Mouse (Mus musculus) left cerebral cortex, adult 8-10 months (tissue): ENCODE measurements around the gene Fem1a. TPM values are rescaled to one million over a fixed set of nuclear protein-coding genes. Genes with fewer than 3 reads are reported as not detected.

ENCODE experiments used
- DNase-seq, 2 experiments: peaks; one replicate each; pipeline ENCODE4 v3.0.0; 2022; ENCODE audit warnings: low spot score in 2 of 2
- total RNA-seq, 4 experiments: library from RNA; stranded (reverse); gene quantifications; 2 replicates each; pipeline ENCODE4 v1.2.4; 2022

The Fem1a gene
- total RNA-seq, result 10 to 100 TPM; 33.1 to 34.5 (median 33.8) TPM

DNA sequence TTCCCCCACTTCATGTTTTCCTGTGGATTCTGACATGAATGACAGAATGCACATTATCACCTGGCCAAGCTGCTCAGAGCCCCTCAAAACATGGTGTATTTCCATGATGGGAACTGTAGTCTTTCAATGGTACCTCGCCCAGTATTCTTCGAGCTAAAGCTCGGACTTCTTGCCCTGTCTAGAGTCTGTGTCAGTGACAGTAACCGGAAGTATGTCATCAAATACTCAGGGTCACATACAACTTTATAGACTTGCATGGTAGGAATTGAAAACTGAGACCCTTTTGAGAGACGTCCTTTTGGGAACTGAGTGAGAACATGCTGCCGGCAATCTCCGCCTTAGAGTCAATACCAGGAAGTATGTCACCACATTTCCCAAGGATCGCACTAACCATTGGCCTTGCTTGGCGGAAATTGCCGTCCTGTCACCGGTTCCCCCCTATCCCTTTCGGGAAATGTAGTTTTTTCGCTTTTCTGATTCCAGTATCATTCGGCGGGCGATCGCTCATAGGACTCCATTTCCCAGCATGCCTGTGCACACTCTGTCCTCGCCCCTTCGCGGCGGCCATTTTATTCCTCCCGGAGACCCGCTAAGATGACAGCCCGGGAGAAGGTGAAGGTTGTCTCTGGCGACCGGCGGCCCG, at the start of gene Fem1a:
Gene Fem1a, plus strand, starts transcription at position 572 of the 643 bp plus-strand sequence.
- peak; percentile 86 to 97 for DNase-seq

DNA sequence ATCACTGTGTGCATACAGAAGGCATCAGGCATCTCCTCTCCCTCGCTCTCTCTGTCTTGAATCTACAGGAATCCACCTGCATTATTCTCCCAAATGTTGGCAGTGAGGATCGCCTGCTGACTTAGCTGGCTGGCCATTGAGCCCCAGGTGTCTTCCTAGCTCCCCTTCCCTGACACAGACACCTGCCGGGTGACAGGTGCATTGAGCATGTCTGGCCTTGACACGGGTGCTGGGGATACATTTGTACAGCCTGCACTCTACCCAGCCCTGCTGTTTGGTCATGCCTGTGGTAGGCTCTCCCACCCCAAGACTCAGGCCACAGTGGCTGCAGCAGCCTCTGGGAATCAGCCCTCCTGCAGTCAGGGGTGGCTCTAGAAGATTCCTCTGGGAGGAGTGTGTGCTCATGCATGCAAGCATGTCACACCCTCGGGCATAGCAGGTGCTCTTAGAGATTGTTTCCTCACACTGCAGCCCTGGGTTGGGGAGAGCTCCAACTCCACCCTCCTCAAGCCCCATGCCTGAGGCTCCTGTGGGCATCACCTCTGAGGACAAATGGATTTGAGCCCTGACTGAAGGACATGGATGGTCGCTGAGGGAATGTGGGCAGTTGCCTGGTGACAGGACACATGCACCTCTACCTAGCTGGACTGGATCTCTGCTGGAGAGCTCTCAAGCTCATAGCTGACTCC, 49.5 kb upstream of the Fem1a start:
- no peak for DNase-seq

DNA sequence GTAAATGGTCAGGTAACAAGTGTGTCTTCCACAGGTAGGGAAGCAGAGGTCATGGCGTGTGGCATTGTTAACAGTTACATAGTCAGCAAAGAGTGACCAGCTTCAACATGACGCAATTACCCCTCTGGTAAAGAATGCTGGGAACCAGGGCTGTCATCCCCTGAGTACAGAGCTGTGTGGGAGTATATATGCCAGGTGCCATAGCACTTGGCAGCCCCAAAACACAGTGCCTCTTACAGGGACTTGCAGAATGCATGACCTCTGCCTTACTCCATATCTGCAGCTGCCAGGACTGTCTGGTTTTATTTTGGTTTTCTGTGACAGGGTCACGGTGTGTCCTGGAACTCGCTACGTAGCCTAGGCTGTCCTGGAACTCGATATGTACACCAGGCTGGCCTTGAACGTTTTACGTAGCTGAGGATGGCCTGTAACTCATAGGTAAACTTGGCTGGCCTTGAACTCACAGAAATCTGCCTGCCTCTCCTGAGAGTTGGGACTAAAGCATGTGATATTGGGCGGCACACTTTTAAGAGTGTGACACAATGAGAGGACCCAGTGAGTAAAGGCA, 48.6 kb upstream of the Fem1a start:
- DNase-seq, result no peak

DNA sequence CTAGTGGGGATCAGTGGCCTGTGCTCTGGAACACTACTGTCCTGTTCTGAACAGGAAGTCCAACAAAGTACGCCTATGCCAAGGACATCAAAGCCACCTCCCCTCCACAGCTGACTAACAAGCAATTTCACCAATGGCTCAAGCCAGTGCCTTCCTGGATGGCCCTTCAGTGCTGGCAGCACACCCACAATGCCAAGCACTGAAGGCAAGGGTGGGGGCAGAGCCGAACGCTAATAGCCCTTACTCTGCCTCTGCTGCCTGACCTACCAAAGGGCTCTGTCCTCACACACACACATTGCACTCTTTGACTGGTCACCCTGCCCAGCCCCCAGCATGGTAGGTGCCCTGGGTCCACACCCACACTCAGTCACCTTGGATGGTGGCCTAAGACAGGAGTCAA, 47.8 kb upstream of the Fem1a start:
- no peak for DNase-seq

DNA sequence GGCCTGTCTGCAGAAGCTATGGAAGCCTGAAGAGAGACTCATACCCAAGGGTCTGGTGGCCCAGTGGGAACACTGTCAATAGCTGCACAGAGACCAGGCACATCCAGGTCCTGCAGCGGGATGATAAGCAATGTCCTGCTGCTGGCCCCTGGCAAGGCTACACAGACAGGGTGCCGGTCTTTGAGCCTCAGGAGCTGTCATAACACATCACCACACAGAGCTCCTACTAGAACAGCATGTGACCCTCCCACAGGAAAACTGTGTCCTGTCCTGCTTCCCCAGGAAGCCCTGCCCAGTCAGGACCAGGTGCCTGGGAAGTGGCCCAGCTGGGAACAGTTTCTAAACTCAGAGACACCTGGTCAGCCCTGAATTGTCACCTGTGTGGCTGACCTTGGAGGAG, 45.5 kb upstream of the Fem1a start:
- DNase-seq, result no peak

DNA sequence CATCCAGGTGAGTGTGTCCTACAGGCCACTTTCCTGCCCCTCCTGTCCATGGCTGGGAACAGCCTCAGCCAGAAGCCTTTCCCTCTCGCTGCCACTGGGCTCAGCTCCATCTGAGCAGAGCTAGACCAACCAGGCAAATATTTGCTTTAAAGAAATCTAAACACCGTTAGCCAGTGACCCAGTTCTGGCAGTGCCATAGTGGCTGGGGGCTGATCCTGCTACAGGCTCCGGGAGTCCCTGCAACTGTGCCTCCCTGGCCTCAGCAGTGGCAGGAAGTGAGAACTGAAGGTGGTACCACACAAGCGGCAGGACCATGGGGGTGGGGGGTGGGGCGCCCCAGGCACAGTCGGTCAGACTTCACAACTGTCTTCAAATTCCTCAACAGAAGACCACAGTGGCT, 43.9 kb upstream of the Fem1a start:
- no peak for DNase-seq

DNA sequence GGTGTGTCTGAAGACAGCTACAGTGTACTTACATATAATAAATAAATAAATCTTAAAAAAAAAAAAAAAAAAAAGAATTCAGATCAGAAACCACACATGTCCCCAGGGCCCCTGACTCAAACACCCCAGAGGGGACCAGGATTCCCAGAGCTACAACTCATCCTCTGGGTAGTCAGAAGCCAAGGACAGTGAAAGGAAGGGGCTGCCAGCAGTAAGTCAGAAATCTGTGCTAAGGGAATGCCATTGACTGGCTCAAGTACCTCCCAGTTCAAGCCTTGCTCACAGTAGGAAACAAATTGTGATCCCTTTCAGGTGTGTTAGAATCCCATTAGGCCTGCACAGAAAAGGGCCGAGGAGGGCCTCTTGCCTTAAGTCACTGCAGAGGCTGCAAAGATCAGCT, 42.4 kb upstream of the Fem1a start:
- DNase-seq, result no peak

DNA sequence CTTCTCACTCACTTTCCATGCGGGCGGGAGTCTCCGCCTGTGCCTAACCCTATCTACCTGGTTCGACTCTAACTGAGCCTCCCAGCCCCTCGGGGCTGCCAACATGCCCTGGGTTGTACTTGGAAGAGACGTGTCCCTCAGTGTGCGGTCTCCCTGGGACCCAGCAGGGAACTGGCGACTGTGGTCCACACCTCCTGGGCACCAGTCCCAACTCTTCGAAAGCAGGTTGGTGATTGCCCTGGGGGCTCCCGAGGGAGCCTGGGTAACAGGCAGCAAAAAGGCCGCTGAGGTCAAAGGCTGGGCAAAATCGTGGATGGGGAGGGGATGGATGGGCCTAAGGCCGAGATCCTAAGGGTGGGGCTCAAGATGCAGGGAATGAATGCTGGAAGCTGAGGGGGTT, 38.9 kb upstream of the Fem1a start:
- DNase-seq, result no peak

DNA sequence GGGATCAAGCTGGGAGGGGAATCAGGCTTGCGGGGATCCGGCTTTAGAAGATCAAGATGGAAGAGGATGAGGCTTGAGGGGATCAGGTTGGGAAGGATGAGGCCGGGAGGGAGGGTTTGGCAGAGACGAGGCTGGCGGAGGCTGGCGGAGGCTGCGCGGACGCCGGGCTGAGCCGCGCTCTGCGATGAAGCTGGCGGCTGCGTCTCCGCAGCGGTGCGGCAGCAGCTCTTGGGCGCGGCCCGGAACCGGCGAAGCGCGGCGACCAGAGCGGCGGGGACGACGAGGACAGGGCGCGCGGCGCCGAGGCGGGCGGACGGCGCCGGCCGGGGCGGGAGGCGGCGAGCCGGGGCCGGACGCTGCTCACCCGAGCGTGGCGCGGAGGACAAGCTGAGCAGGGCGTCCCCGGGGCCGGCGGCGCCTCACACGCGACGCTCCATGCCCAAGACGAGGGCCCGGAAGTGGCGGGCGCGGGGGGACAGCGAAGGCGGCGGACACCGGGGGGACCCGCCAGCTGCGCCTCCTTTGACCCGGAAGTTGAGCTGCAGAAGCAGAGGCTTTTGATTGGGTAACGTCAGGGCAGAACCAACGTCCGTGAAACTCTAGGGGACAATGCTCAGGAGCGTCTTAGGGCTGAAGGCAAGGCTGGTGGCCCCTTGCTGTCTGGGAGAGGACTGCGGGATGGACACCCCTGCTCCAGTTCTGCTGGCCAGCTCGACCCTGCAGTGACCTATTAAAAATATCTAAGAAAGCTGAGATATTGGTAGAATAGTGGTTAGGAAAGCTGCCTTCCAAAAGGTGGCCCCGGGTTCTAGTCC, 38.0 kb upstream of the Fem1a start, which contains the start of gene Dpp9:
Gene Dpp9, minus strand, starts transcription at position 529 of the 815 bp plus-strand sequence.
- peak; percentile 75 to 94 for DNase-seq

DNA sequence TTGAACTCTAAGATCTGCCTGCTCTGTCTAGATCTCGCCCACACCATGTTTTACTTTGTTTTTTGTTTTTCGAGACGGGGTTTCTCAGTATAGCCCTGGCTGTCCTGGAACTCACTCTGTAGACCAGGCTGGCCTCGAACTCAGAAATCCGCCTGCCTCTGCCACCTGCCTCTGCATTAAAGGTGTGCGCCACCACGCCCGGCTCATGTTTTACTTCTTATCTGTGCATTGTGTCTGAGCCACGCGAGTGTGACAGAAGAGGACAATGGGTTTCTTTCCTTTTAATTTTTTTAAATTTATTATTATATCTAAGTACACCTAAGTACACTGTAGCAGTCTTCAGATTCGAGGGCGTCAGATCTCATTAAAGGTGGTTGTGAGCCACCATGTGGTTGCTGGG, 37.4 kb upstream of the Fem1a start:
- no peak for DNase-seq

DNA sequence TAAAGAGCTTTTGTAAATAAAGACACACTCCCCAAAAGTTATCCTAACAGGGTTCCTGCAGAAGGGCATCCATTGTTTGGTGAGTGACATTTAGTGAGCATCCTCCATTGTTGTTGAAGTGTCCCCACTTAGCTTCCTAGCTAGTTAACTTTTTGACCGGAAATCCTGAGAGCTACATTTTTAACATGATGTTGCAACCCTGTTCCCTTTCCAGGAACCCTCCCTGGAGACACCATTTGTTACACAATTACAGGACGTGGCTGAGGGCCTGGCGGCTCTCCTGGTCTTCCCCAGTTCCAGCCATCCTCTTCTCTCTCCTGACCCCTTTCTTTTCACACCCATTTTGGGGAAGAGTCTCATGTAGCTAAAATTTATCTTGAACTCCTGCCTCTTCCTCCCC, 36.8 kb upstream of the Fem1a start:
- no peak for DNase-seq

DNA sequence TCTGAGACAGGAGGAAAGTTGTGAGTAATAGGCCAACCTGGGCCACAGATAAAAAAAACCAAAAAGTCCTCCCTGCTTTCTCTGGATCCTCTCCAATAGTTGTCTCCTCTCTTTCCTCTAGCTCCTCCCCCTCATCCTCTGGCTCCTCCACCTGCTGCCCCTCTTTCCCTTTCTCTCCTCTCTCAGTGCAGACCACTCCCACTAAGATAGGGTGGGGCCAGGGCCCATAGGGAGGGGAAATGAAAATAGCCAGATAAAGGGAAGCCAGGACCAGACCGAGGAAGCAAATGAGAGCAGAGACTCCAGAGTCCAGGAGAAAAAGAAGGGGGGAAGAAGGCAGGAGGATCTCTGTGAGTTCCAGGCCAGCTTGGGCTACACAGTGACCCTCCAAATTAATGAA, 31.7 kb upstream of the Fem1a start:
- no peak for DNase-seq

DNA sequence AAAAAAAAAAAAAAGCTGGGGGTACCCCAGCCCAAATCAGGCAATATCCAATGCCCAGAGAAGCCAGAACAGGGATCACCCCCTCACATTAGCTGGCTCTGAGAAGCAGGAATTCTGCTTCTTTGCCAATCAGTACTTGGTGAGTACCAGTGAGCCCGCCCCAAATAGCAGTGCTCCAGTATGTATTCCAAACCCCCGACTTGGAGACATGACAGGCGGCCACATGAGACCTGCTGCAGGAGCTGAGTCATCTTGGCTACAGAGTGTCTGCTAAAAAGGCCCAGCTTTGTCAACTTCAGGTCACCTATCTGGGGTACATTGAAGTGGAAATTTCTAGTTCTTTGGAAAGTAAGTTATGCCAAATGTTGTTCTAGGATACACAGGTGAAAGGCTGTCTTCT, 30.0 kb upstream of the Fem1a start:
- DNase-seq, result no peak

DNA sequence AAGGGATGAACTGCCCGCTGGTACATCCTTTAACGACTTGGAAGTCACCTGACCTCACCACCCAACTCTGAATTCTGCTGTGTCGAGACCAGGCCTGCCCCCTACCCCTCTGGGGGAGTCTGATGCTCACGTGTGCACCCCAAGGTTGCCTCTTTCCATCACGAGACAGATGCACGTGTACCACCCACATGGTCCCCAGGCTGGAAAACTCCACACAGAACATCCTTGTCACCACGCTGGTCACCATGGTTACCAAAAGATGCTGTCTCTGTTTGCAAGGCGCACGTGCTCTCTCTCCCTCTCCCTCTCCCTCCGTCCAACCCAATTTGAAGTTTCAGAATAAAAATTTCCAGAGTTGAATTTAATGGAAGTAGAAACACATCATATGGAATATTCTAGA, 26.7 kb upstream of the Fem1a start:
- DNase-seq, result peak; percentile 50 to 87

DNA sequence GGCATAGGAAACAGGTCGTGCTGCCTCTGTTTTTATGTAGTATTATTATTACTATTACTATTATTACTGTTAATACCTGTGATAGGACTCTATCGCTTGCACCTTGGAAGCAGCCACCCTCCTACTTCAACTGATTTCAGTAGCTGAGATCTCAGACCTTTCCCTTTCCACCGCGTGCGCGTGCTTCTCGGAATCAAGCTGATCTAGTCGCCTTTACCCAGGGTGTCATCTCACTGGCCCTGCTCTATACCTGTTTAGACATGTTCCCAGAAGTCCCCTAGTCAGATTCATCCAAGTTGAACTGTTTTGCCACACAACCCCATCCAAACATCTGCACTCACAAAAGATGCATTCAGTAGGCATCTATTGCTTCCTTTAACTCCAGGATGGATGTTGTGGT, 23.2 kb upstream of the Fem1a start:
- no peak for DNase-seq

DNA sequence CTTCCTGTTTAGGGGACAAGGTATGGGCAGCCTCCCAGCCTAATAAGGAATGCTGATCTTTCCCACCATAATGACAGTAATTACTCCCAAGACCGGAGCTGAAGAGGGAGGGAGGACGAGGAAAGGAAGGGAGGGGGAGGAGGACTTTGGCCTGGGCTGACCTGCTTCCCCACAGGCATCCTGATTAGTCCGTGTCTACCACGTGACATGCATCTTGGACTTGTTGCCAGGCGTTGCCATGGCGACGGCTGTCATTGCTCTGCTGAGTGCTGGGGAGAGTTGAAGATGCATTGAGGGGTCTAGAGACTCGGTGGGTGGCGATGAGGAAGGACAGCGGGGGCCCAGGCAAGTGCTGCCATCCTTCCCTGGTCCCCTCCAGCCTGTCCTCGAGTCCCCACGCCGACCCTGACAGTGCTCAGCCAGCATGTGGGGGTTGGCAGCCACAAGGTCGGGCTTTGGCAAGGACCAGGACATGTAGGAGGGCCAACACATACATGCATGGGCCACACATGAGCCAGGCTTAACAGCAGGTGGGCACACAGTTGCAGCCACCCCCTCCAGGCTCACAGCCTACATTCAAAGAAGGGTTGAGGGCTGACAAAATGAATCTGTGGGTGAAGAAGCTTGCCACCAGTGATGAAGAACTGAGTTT, 22.7 kb upstream of the Fem1a start:
- peak; percentile 63 to 88 for DNase-seq

DNA sequence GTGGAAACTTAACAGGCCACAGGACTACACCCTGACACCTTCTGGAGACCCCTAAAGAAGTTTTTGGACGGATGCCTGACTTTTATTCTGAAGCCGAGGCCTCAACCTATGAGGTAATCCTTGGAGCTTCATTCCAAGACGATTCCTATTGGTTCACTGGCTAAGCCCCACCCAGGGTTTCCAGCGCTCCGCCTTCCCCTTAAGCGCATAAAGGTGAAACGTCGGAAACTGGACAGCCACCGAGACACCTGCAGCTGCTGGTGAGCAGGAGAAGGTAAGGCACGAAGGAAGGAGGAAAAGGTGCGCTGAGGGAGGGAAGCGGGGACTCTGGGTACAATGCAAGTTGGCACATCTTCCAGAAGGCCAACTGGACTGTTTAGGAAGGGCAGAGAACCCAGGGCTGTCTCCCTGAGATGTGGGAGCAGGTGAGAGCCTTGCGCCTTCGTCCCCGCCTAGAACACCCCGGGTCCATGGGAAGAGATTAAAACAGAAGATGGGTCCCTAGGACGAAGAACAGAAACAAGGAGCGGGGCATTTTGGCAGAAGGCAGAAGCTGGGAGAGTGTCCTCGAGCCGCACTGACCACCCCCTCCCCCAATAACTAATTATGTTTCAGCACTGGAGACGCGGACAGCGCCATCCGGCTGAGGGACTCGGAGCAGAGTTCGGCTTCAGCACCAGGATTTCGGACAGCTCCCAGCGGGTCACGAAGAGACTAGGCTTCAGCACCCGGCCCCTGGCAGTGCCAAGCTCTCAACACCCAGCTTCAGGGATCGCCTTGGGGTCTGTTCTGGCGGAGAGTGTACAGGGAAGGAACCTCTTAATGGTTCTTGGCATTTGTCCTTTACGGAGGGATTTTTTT, 14.8 kb upstream of the Fem1a start:
- DNase-seq, result peak; percentile 69 to 71

DNA sequence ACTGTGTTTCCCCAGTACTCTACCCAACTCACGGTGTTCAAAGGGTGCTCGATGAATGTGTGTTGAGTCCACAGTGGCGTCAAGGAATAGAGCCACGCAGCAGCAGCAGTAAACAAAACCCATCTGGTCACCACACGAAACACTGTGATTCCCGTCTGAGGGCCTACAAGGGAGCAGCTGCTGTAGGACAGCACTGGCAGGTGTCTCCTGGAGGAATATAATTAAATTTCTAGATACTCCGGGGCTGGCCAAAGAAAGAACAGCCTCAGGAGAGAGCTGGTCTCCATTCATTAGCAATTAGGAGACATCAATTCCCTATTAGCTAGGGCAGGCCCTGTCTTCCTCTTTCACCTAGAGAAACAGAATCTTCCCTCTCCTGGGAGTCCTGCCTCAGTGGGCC, 11.0 kb upstream of the Fem1a start:
- DNase-seq, result no peak

DNA sequence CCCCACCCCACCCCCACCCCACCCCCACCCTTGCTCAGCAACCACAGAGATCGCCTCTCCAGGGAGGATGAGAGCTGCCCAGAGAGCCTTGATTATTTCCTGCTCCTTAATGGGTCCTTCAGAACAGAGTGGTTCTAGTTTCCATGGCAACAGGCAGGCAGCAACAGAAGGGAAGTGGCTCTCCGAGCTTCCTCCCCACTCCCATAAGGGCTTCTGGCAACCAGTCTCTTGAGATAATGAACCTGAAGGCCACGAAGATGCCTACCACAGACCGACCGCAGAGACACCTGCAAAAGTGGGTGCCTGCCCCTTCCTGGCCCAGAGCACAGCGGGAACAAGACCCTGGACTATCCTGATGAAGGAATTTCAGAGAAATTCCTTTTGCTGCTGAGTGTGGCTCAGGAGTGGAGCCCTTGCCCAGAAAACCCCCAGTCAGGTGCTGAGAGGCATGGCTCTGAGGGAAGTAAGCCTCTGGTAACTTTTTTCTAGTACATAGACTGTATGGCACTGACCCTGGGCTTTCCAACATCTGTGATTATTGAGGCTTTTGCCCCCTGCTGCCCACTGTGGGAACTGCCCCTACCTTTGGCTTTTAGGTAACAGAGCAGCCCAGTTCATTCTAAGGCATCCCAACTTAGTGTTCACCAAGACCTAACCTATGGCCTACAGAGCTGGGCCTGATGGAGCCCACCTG, 5.3 kb upstream of the Fem1a start:
- DNase-seq, result peak; percentile 67 to 79

DNA sequence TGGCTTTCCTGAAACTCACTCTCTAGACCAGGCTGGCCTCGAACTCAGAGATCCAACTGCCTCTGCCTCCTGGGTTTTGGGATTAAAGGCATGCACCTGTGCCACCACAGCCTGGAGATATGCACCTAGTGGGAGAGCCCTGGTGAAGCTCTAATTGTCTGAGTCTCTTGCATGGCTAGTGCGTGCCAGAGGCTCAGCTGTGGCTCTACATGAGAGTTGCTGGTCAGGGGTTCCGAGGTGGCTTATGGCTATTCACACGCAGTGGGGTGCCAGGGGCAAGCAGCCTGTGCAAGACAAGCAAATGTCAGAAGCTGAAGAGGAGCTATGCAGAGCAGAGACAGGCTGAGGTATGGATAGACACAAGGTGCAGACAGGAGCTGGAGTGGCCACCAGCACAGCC, 1.9 kb upstream of the Fem1a start:
- no peak for DNase-seq
